Mouse (Mus musculus) frontal cortex, postnatal 10 days (tissue): ENCODE data around the gene Gna12.

Source experiments
- DNase-seq, 2 experiments: peaks; one replicate each; pipeline ENCODE4 v3.0.0; 2022; ENCODE audit warnings: low spot score in 2 of 2, mixed read lengths in 1 of 2

Gene Gna12

GRCm38 (mm10) chr5:140827413-140827812, 2.8 kb downstream of the Gna12 start:
- no peak for DNase-seq

- no peak for DNase-seq
These were observed 3.4 kb downstream of the Gna12 start for GRCm38 (mm10) chr5:140826796-140827195.

- no peak for DNase-seq
These were observed 4.1 kb downstream of the Gna12 start for GRCm38 (mm10) chr5:140826118-140826517.

GRCm38 (mm10) chr5:140824126-140824525, 6.1 kb downstream of the Gna12 start:
- DNase-seq: no peak

- no peak for DNase-seq
These were observed 6.8 kb downstream of the Gna12 start for GRCm38 (mm10) chr5:140823386-140823785.

GRCm38 (mm10) chr5:140821951-140822350, 8.3 kb downstream of the Gna12 start:
- no peak for DNase-seq

GRCm38 (mm10) chr5:140820539-140820938, 9.7 kb downstream of the Gna12 start:
- no peak for DNase-seq

- no peak for DNase-seq
These were observed 10.6 kb downstream of the Gna12 start for GRCm38 (mm10) chr5:140819594-140819993.

GRCm38 (mm10) chr5:140818482-140819076, 11.7 kb downstream of the Gna12 start:
- no peak for DNase-seq

- no peak for DNase-seq
These were observed 13.2 kb downstream of the Gna12 start for GRCm38 (mm10) chr5:140816950-140817568.

GRCm38 (mm10) chr5:140816008-140816407, 14.2 kb downstream of the Gna12 start:
- DNase-seq: no peak

GRCm38 (mm10) chr5:140815059-140815728, 15.0 kb downstream of the Gna12 start:
- no peak for DNase-seq

- no peak for DNase-seq
These were observed 15.8 kb downstream of the Gna12 start for GRCm38 (mm10) chr5:140814403-140814802.

- no peak for DNase-seq
These were observed 17.5 kb downstream of the Gna12 start for GRCm38 (mm10) chr5:140812699-140813098.

GRCm38 (mm10) chr5:140812063-140812462, 18.2 kb downstream of the Gna12 start:
- no peak for DNase-seq

- no peak for DNase-seq
These were observed 18.8 kb downstream of the Gna12 start for GRCm38 (mm10) chr5:140811390-140811789.

GRCm38 (mm10) chr5:140806939-140807338, 23.3 kb downstream of the Gna12 start:
- no peak for DNase-seq

GRCm38 (mm10) chr5:140806252-140806651, 24.0 kb downstream of the Gna12 start:
- no peak for DNase-seq

- no peak for DNase-seq
These were observed 28.4 kb downstream of the Gna12 start for GRCm38 (mm10) chr5:140801782-140802181.

GRCm38 (mm10) chr5:140800288-140800923, 29.8 kb downstream of the Gna12 start:
- DNase-seq: no peak

GRCm38 (mm10) chr5:140799190-140799589, 31.0 kb downstream of the Gna12 start:
- no peak for DNase-seq

GRCm38 (mm10) chr5:140798775-140799174, 31.5 kb downstream of the Gna12 start:
- no peak for DNase-seq

GRCm38 (mm10) chr5:140798158-140798557, 32.1 kb downstream of the Gna12 start:
- DNase-seq: no peak
